Mouse (Mus musculus) forebrain, postnatal 0 days (tissue): Measurements from ENCODE around the gene Srarp. TPM values are rescaled to one million over a fixed set of nuclear protein-coding genes. Genes with fewer than 3 reads are reported as not detected.
A peak's percentile ranks its signal among the peaks of the same experiment; 100 is the strongest.

Source experiments
- ATAC-seq: fragments of 200-750 bp; cut with Nextera tagmentation; 2 replicates; pipeline ENCODE4 v1.8.0; 2017; ENCODE audit warnings: mild to moderate bottlenecking, moderate library complexity
- DNase-seq: peaks from one replicate; pipeline ENCODE4 v3.0.0-alpha.2; 2015
- H3K27ac ChIP-seq: fragments of 300-500 bp; sonication (generic); 2 replicates; pipeline ENCODE4 v1.5.1; 2014; ENCODE audit warnings: low read depth, mild to moderate bottlenecking, antibody characterized with exemption, low read length, moderate library complexity, mixed read lengths
- H3K27me3 ChIP-seq: fragments of 300-500 bp; sonication (generic); 2 replicates; pipeline ENCODE4 v1.6.1; 2014; ENCODE audit warnings: mild to moderate bottlenecking, low read length, mixed read lengths; ENCODE audit not compliant: insufficient read depth
- H3K36me3 ChIP-seq: fragments of 300-500 bp; sonication (generic); 2 replicates; pipeline ENCODE4 v1.6.1; 2014; ENCODE audit warnings: mild to moderate bottlenecking, moderate library complexity; ENCODE audit not compliant: insufficient read depth
- H3K4me1 ChIP-seq: fragments of 300-500 bp; sonication (generic); 2 replicates; pipeline ENCODE4 v1.6.1; 2014; ENCODE audit warnings: antibody characterized with exemption; ENCODE audit not compliant: insufficient read depth
- H3K4me2 ChIP-seq: fragments of 300-500 bp; sonication (generic); 2 replicates; pipeline ENCODE4 v1.6.1; 2014; ENCODE audit warnings: low read depth, mild to moderate bottlenecking, moderate library complexity
- H3K4me3 ChIP-seq: fragments of 300-500 bp; sonication (generic); 2 replicates; pipeline ENCODE4 v1.5.1; 2014; ENCODE audit warnings: low read depth, low read length, mixed read lengths
- H3K9ac ChIP-seq: fragments of 300-500 bp; sonication (generic); 2 replicates; pipeline ENCODE4 v1.6.1; 2014; ENCODE audit warnings: mild to moderate bottlenecking
- H3K9me3 ChIP-seq: fragments of 300-500 bp; sonication (generic); 2 replicates; pipeline ENCODE4 v1.6.1; 2016; ENCODE audit warnings: low read length
- CTCF ChIP-seq: sonication (generic); IDR thresholded peaks from 2 replicates; pipeline ENCODE4 v1.5.1; 2016; ENCODE audit warnings: antibody characterized with exemption, control low read depth, low read depth
- WGBS: fragments of 180-500 bp; shearing (Covaris S2); extraction: QIAGEN DNeasy Blood & Tissue Kit; methylation state at CpG from one replicate; pipeline ENCODE4 v1.1.7; 2014; 5-methylcytosine and 5-hydroxymethylcytosine counted together
- polyA plus RNA-seq: library from polyadenylated mRNA; unstranded; fragments of >200 nt; fragmentation: Nextera tagmentation; extraction: Ambion mirVana; gene quantifications from 2 replicates; pipeline ENCODE4 v1.2.1, GENCODE M21; 2015
- total RNA-seq: library from RNA; depleted of rRNA; stranded (reverse); fragments of >200 nt; gene quantifications from 2 replicates; pipeline ENCODE4 v1.2.3, GENCODE M21; 2014

Gene Srarp
- total and polyA plus RNA-seq, 2 experiments from 2014 or later, result 0.63 to 4.6 TPM

DNA sequence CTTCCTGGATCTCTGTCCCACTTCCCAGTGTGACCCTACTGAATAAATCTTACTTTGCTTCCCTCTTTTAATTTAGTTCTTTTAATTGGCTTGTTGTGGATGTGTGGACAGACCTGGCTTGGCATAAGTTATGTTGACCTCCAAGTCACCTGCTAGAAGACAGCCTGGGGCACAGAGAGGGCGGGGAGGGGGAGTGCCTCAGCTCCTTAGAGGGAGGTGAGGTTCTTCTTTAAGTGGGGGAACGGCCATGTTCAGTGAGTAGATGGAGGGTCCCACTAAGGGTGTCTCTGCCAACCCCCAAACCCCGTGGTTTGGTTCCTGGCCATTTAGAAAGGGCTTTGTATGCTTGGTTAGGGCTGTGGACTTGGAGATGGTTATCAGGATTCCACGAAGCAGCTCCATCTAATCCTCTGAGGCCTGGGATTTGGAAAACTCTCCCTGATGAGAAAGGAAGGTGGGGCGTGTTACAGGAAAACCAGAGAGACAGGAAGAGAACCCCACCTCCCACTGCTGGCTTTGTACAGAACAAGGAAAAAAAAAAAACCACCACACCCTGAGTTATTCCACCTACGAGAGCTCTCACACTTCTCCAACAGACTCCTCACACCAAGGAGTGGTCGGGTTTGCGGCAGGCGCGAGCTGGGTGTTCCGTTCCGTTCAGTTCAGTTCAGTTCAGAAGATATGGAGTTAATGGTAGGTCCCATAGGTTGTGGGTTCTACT, 3.3 kb upstream of the Srarp start:
- H3K4me3 ChIP-seq, result no peak overlapping the region
- no peaks in the 10 kb centered on the region for H3K27me3 ChIP-seq
- DNase-seq (no peak), ATAC-seq (no peak)
- H3K36me3 ChIP-seq, result no peaks in the 10 kb centered on the region
- no peaks in the 10 kb centered on the region for H3K9me3 ChIP-seq
- H3K4me2 ChIP-seq, result no peak overlapping the region
- 0 out of 2 replicates have a peak, but pooled peaks cover 2% of the 10 kb centered on the region for H3K4me1 ChIP-seq
- 85% methylated on average over 12 of the region's 12 CpGs for WGBS
- no peak overlapping the region for H3K27ac ChIP-seq
- H3K9ac ChIP-seq, result no peak overlapping the region
- no peak for TF ChIP-seq CTCF

DNA sequence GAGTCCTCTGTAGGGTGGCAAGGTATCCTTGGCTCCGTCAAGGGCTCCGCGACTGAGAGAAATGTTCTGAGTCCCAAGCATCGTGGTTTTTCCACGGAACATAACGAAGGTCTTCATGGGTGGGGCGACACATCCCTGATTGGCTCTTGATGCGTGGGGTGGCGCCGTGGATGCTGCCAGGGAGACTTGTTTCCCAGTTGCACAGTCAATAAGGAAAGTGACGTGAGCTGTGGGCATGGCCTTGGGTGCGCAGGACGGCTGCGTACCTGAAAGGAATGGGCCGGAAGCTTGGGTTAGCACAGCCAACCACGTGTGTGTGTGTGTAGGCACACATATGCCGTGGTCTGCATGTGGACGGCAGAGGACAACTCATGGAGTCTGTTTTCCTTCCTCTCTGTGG, 2.7 kb downstream of the Srarp start:
- H3K27me3 ChIP-seq, result no peaks in the 10 kb centered on the region
- ATAC-seq (no peak), DNase-seq (no peak)
- H3K36me3 ChIP-seq, result no peaks in the 10 kb centered on the region
- H3K4me2 ChIP-seq, result no peak overlapping the region
- H3K9me3 ChIP-seq, result no peaks in the 10 kb centered on the region
- no peak overlapping the region for H3K4me3 ChIP-seq
- TF ChIP-seq CTCF, result no peak
- no peaks in the 10 kb centered on the region for H3K4me1 ChIP-seq
- 80% methylated on average over 18 of the region's 18 CpGs for WGBS
- H3K9ac ChIP-seq, result no peak overlapping the region
- no peak overlapping the region for H3K27ac ChIP-seq

DNA sequence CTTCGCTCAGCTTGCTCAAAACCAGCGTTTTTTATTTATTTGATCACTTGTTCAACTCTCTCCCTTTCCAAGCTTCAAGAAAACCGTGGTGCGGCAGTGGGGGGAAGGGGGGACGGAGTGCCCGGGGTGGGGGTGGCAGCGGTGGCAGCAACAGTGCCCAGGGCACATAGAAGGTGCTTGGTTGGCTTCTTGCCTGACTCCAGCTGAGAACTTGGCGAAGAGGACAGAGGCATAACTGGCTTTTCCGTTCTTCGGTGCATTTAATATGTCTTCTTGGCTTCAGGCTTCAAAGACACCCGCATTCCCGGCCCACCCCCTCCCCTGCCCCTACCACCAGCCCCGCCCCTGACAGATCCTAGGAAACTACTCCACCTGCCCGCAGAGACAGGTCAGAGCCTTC, 3.2 kb downstream of the Srarp start:
- DNase-seq, result no peak
- Histone ChIP-seq H3K27me3 (no peaks in the 10 kb centered on the region), H3K36me3 (no peaks in the 10 kb centered on the region), H3K4me3 (no peak overlapping the region), H3K9me3 (no peaks in the 10 kb centered on the region), H3K4me1 (no peaks in the 10 kb centered on the region), H3K4me2 (no peak overlapping the region), H3K9ac (no peak overlapping the region), H3K27ac (no peak overlapping the region)
- no peak for ATAC-seq
- 64% methylated on average over 14 of the region's 14 CpGs for WGBS
- no peak for TF ChIP-seq CTCF

DNA sequence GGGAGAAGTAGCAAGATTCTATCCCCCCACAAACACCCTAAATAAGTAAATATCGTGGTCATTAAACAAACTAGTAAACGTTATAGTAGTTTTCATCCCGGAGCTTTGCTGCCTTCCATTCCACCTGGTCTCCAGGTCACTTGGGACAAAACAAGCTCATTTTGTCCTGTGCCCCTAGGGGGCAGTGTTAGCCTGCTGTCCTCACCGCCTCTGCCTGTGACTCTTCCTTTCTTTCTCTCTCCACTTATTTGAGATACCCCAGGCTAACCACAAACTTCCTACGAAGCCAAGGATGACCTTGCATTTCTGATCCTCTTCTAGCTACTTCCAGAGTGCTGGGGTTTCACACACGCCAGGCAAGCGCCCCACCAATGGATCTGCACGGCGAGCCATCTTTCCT, 4.9 kb downstream of the Srarp start:
- Histone ChIP-seq H3K36me3 (no peaks in the 10 kb centered on the region), H3K9ac (no peak overlapping the region), H3K27ac (no peak overlapping the region), H3K27me3 (no peaks in the 10 kb centered on the region), H3K4me3 (no peak overlapping the region), H3K4me2 (no peak overlapping the region), H3K9me3 (no peaks in the 10 kb centered on the region), H3K4me1 (peaks cover 4% of the 10 kb centered on the region; the same call in 1 of the 2 replicates)
- ATAC-seq (no peak), DNase-seq (peak; percentile 57)
- 42% methylated on average over 9 of the region's 9 CpGs for WGBS
- TF ChIP-seq CTCF, result peak; percentile 78

DNA sequence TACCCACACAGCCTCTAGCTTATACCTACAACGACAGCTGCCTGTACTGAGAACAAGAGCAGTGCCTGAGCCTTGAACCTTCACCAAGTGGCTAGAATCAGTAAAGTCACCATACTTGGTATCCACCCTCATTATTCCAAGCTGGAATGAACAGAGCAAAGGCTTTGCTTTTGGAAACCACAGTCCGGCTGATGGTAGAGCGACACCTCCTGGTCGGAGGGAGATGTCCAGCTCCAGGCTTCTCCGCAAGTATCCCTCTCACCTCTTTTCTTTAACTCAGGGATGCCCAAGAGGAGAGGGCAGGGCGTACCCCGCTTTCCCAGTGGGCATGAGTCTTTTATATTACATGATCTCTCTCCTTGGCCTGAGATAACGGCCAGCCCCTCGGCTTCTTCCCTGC, 6.1 kb downstream of the Srarp start:
- peak; percentile 47 for TF ChIP-seq CTCF
- WGBS, result 54% methylated on average over 9 of the region's 9 CpGs
- DNase-seq, result no peak

DNA sequence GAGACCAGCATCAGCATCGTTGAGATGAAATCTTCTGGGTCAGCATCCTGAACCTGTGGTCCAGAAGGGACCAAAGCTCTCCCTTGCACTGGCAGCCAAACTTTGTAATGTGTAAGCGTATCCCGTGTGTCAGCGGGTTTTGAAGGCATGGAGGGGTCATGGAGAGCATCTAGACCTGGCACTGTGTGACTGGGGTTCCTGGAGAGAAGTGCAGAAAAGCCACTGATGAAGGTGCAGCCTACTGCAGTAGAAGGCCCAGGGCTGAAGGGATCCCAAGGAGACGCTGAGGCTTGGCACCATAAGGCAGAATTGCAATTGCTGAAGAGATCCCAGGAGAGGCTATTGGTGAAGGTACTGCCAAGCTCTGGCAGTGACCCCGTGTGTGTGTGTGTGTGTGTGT, 6.5 kb downstream of the Srarp start:
- ATAC-seq (no peak), DNase-seq (no peak)
- Histone ChIP-seq H3K4me3 (no peak overlapping the region), H3K9me3 (no peaks in the 10 kb centered on the region), H3K4me1 (peaks cover 4% of the 10 kb centered on the region; the same call in 1 of the 2 replicates), H3K9ac (no peak overlapping the region), H3K27me3 (no peaks in the 10 kb centered on the region), H3K4me2 (no peak overlapping the region), H3K36me3 (no peaks in the 10 kb centered on the region), H3K27ac (no peak overlapping the region)
- 82% methylated on average over 6 of the region's 6 CpGs for WGBS
- no peak for TF ChIP-seq CTCF

More for the DNA sequence above, 6.1 kb downstream of the Srarp start:
- H3K4me1 ChIP-seq, result peaks cover 4% of the 10 kb centered on the region; the same call in 1 of the 2 replicates
- no peak for ATAC-seq
- H3K9ac ChIP-seq, result no peak overlapping the region
- H3K27me3 ChIP-seq, result no peaks in the 10 kb centered on the region
- no peak overlapping the region for H3K4me3 ChIP-seq
- H3K27ac ChIP-seq, result no peak overlapping the region
- no peaks in the 10 kb centered on the region for H3K36me3 ChIP-seq
- no peaks in the 10 kb centered on the region for H3K9me3 ChIP-seq
- H3K4me2 ChIP-seq, result no peak overlapping the region

DNA sequence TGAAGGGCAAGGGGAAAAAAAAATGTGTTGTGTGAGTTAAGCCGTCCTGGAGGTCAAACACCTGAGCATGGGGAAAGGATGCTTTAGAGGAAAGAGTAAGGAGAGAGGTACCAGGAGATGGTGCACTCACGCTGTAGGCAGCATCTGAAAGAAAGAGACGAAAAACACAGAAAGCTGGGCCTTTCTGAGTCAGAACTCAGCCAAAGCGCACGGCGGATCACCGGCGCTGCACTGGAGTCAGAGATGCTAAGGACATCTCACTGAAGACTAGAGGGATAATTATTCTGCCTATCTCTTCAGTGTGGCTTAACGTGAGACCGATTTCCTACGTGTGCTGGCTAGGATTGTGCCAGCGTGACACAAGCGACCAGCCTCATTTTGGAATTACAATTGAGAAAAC, 8.0 kb downstream of the Srarp start:
- Histone ChIP-seq H3K9me3 (no peaks in the 10 kb centered on the region), H3K9ac (no peak overlapping the region), H3K27me3 (no peaks in the 10 kb centered on the region), H3K4me3 (no peak overlapping the region), H3K4me2 (no peak overlapping the region), H3K36me3 (no peaks in the 10 kb centered on the region), H3K27ac (no peak overlapping the region), H3K4me1 (peaks cover 4% of the 10 kb centered on the region; the same call in 1 of the 2 replicates)
- TF ChIP-seq CTCF, result no peak
- ATAC-seq (no peak), DNase-seq (no peak)
- 78% methylated on average over 13 of the region's 13 CpGs for WGBS
